Mouse (Mus musculus): ENCODE data around the gene Grik3. TPM values are rescaled to one million over a fixed set of nuclear protein-coding genes. Genes with fewer than 3 reads are reported as not detected.
A peak's percentile ranks its signal among the peaks of the same experiment; 100 is the strongest.

Grik3 gene
- polyA plus RNA-seq, 1 experiment from 2014 or later, result 0.11 TPM

DNA sequence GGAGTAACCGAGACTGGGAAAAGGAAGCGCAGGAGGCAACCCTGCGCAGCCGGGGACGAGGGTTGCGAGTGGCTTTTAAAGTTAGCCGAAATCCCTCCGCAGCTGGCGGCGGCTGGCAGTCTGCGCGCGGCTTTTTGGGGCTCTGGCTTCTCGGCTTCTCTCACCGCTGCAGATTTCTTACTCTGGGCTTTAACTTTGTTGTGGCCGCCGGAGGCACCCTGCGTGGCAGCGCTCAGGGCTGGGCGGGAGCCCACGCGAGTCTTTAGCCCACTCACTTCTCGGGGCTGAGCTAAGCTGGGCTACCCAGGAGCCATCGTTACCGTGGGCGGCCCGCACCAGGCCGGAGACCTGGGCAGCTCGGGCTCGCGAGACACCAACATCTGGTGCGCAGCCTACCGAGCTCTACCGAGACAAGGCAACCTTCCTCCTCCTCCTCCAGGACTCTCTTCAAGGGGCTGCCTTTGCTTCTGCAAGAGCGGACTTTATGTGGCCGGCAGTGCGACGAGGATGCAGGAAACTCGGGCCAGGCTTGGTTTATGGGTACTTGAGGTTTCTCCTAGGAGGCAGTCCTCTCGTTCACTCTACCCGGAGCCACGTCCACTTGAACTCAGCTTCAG, 1.1 kb downstream of the Grik3 start:
- ATAC-seq (ENCODE audit: low FRiP score, low TSS enrichment), result no peak
- Histone ChIP-seq H3K36me3 (ENCODE audit: insufficient read depth, low read length) (no peaks in the 10 kb centered on the region), H3K4me2 (replicated peaks; ENCODE audit: low read depth, low read length) (peak overlapping the region; percentile 61), H3K9ac (replicated peaks; ENCODE audit: low read length) (no peak overlapping the region), H3K4me1 (ENCODE audit: insufficient read depth, low read length) (peaks cover 23% of the 10 kb centered on the region), H3K27me3 (ENCODE audit: insufficient read depth, low read length) (peaks cover 100% of the 10 kb centered on the region), H3K9me3 (ENCODE audit: low read length) (no peaks in the 10 kb centered on the region), H3K27ac (ENCODE audit: low read length) (no peak overlapping the region), H3K4me3 (ENCODE audit: low read length) (peak overlapping the region; percentile 40; the same call in 1 of the 2 replicates)
- under 1% methylated on average over 42 of the region's 42 CpGs for WGBS

DNA sequence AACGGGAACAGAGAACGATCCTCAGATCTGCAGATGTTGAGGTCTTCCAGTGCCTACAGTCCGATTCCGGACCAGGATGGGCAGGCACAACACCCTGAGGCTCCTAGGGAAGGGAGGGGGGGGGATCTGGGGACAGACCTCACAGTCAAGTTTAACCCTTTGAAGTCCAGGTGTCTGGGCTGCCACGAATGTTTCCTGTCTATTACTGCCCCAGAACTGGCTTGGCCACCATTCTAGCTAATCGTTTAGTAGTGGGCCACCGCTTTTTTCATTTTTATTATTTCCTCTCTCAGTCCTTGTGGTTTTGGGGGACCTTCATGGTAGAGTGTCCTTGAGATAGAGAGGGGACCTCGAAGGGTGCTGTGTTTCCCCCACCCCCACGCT, 1.6 kb downstream of the Grik3 start:
- H3K4me1 ChIP-seq (ENCODE audit: insufficient read depth, low read length), result peaks cover 23% of the 10 kb centered on the region
- WGBS, result 15% methylated on average over 9 of the region's 9 CpGs
- H3K4me3 ChIP-seq (ENCODE audit: low read length), result no peak overlapping the region
- no peak overlapping the region for H3K9ac ChIP-seq (replicated peaks; ENCODE audit: low read length)
- H3K27ac ChIP-seq (ENCODE audit: low read length), result no peak overlapping the region
- peaks cover 100% of the 10 kb centered on the region for H3K27me3 ChIP-seq (ENCODE audit: insufficient read depth, low read length)
- H3K4me2 ChIP-seq (replicated peaks; ENCODE audit: low read depth, low read length), result no peak overlapping the region
- no peaks in the 10 kb centered on the region for H3K9me3 ChIP-seq (ENCODE audit: low read length)
- no peak for ATAC-seq (ENCODE audit: low FRiP score, low TSS enrichment)
- no peaks in the 10 kb centered on the region for H3K36me3 ChIP-seq (ENCODE audit: insufficient read depth, low read length)

DNA sequence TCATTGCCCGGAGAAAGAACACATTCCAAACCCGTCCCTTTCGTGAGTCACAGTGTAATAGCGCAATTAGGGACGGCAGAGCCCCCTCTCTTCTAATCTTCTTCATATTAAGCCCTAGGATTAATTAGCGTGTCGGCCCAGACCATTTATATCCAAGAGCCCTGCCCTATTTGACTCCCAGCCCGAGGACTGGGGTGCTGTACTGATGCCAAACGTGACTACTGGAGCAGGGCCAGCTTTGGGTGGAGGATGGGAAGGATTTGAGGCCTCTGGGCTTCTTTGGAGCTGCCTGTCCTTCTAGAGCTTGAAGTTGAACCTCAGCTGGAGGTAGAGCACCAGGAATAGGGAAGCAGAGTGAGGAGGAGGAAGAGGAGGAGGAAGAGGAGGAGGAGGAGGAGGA, 2.2 kb downstream of the Grik3 start:
- Histone ChIP-seq H3K27me3 (ENCODE audit: insufficient read depth, low read length) (peaks cover 100% of the 10 kb centered on the region), H3K4me2 (replicated peaks; ENCODE audit: low read depth, low read length) (no peak overlapping the region), H3K9ac (replicated peaks; ENCODE audit: low read length) (no peak overlapping the region), H3K9me3 (ENCODE audit: low read length) (no peaks in the 10 kb centered on the region), H3K4me1 (ENCODE audit: insufficient read depth, low read length) (peaks cover 23% of the 10 kb centered on the region), H3K36me3 (ENCODE audit: insufficient read depth, low read length) (no peaks in the 10 kb centered on the region), H3K27ac (ENCODE audit: low read length) (no peak overlapping the region), H3K4me3 (ENCODE audit: low read length) (no peak overlapping the region)
- WGBS, result 16% methylated on average over 9 of the region's 9 CpGs
- no peak for ATAC-seq (ENCODE audit: low FRiP score, low TSS enrichment)

DNA sequence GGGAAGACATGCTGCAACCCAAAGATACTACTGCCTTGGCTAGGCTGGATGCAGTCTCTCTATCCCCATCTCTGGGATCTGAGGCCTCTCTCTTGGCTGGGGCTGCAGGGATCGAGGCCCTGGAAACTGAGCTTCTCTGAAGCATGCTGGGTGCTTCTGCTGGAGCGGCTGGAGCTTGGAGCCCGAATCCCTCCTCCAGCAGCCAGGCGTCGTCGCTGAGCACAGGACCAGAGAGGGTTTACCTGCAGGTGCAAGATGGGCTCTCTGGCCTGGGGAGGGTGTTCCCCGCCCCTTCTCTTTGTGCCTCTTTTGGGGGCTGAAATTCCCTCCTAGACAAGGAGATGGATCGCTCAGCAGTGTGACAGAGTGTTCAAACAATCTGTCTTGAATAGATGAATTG, 2.6 kb downstream of the Grik3 start:
- ATAC-seq (ENCODE audit: low FRiP score, low TSS enrichment), result no peak

DNA sequence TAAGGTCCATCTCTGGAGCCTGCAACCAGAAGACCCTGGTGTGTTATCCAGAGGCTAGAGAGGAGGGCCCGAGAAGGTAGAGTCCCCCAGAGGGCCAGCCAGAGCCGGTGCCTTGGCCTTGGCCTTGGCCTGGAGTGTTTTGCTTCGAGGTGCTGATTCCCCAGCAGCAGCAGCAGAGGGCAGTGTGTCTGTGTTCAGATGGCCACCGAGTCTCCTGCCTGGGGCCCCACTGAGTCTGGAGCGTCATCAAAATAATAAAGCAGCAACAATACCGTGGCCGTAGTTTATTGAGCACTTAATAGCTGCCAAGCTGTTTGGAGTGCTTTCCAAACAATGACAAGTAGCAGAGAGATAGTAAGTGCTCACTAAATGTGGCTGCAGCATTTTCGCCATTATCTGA, 5.0 kb downstream of the Grik3 start:
- no peaks in the 10 kb centered on the region for H3K9me3 ChIP-seq (ENCODE audit: low read length)
- H3K4me2 ChIP-seq (replicated peaks; ENCODE audit: low read depth, low read length), result no peak overlapping the region
- 16% methylated on average over 8 of the region's 8 CpGs for WGBS
- H3K27ac ChIP-seq (ENCODE audit: low read length), result no peak overlapping the region
- ATAC-seq (ENCODE audit: low FRiP score, low TSS enrichment), result no peak
- H3K36me3 ChIP-seq (ENCODE audit: insufficient read depth, low read length), result no peaks in the 10 kb centered on the region
- no peak overlapping the region for H3K9ac ChIP-seq (replicated peaks; ENCODE audit: low read length)
- H3K4me3 ChIP-seq (ENCODE audit: low read length), result no peak overlapping the region
- H3K27me3 ChIP-seq (ENCODE audit: insufficient read depth, low read length), result peaks cover 88% of the 10 kb centered on the region
- peaks cover 13% of the 10 kb centered on the region for H3K4me1 ChIP-seq (ENCODE audit: insufficient read depth, low read length)

More for the DNA sequence above, 2.6 kb downstream of the Grik3 start:
- Histone ChIP-seq H3K4me1 (ENCODE audit: insufficient read depth, low read length) (peaks cover 23% of the 10 kb centered on the region), H3K27me3 (ENCODE audit: insufficient read depth, low read length) (peaks cover 100% of the 10 kb centered on the region), H3K9me3 (ENCODE audit: low read length) (no peaks in the 10 kb centered on the region), H3K9ac (replicated peaks; ENCODE audit: low read length) (no peak overlapping the region), H3K36me3 (ENCODE audit: insufficient read depth, low read length) (no peaks in the 10 kb centered on the region), H3K27ac (ENCODE audit: low read length) (no peak overlapping the region), H3K4me2 (replicated peaks; ENCODE audit: low read depth, low read length) (no peak overlapping the region), H3K4me3 (ENCODE audit: low read length) (no peak overlapping the region)
- 11% methylated on average over 8 of the region's 8 CpGs for WGBS

DNA sequence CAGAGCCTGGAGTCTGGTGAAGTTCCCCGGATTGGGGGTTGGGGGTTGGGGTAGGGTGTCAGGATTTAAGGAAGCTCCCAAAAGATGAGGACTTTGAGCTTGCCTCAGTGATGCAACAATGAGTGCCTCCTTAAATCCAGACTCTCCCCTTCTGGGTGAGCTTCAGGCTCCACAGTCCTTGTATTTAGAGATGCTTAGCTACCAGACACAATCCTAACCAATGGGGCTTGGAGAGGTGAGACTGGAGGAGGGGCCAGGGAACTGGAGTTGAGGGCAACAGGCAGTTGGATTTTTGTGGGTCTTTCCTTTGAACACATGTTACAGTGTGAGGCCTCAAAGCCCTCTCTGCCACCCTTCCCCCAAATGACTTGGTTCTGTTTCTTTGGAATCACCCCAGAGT, 6.5 kb downstream of the Grik3 start:
- Histone ChIP-seq H3K36me3 (ENCODE audit: insufficient read depth, low read length) (no peaks in the 10 kb centered on the region), H3K27ac (ENCODE audit: low read length) (no peak overlapping the region), H3K9me3 (ENCODE audit: low read length) (no peaks in the 10 kb centered on the region), H3K4me1 (ENCODE audit: insufficient read depth, low read length) (no peaks in the 10 kb centered on the region), H3K9ac (replicated peaks; ENCODE audit: low read length) (no peak overlapping the region), H3K27me3 (ENCODE audit: insufficient read depth, low read length) (peaks cover 73% of the 10 kb centered on the region), H3K4me2 (replicated peaks; ENCODE audit: low read depth, low read length) (no peak overlapping the region), H3K4me3 (ENCODE audit: low read length) (no peak overlapping the region)
- WGBS, result 7% methylated on average over 1 of the region's 1 CpGs
- no peak for ATAC-seq (ENCODE audit: low FRiP score, low TSS enrichment)

DNA sequence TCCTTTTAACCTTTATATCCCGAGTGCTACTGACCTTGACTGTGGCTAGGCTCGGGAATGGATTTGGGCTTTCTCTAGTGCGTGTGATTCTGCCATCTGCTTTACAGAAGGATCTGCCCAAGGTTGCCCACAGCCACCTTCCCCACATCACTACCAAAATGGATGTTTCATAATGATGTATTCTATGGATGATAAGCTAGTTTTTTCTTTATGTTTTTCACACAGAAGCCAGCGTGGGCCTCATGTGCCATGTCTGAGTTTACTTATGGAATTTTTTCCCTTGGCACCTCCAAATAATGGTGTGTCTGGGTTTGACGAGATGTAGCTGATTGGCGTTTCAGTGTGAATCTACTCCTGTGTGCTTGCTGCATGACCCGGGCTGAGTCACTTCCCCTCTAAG, 7.0 kb downstream of the Grik3 start:
- H3K4me2 ChIP-seq (replicated peaks; ENCODE audit: low read depth, low read length), result no peak overlapping the region
- WGBS, result 36% methylated on average over 7 of the region's 7 CpGs
- no peak overlapping the region for H3K27ac ChIP-seq (ENCODE audit: low read length)
- no peaks in the 10 kb centered on the region for H3K36me3 ChIP-seq (ENCODE audit: insufficient read depth, low read length)
- H3K9me3 ChIP-seq (ENCODE audit: low read length), result no peaks in the 10 kb centered on the region
- H3K4me1 ChIP-seq (ENCODE audit: insufficient read depth, low read length), result no peaks in the 10 kb centered on the region
- no peak for ATAC-seq (ENCODE audit: low FRiP score, low TSS enrichment)
- no peak overlapping the region for H3K4me3 ChIP-seq (ENCODE audit: low read length)
- H3K27me3 ChIP-seq (ENCODE audit: insufficient read depth, low read length), result peaks cover 69% of the 10 kb centered on the region
- H3K9ac ChIP-seq (replicated peaks; ENCODE audit: low read length), result no peak overlapping the region

DNA sequence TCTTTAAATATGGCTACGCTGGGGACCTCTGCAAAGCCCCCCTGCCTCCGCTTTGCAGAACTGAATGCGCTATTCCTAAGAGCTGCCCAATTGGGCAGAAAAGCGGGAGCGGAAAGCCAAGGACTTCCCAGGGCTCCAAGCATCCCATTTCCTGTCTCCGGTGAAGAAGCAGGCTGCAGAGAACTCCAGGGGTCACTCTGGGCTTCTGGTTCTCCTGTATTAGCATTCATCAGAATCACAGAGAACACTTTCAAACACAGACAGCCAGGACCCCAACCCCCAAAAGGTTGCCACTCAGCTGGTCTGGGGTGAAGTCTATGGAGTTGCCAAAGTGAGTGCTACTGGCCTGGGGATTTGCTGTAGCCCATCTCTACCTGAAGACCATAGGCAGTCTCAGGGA, 8.4 kb downstream of the Grik3 start:
- no peak overlapping the region for H3K4me3 ChIP-seq (ENCODE audit: low read length)
- H3K9me3 ChIP-seq (ENCODE audit: low read length), result no peaks in the 10 kb centered on the region
- no peak overlapping the region for H3K27ac ChIP-seq (ENCODE audit: low read length)
- no peaks in the 10 kb centered on the region for H3K4me1 ChIP-seq (ENCODE audit: insufficient read depth, low read length)
- no peaks in the 10 kb centered on the region for H3K36me3 ChIP-seq (ENCODE audit: insufficient read depth, low read length)
- H3K4me2 ChIP-seq (replicated peaks; ENCODE audit: low read depth, low read length), result no peak overlapping the region
- H3K27me3 ChIP-seq (ENCODE audit: insufficient read depth, low read length), result peaks cover 55% of the 10 kb centered on the region
- 13% methylated on average over 6 of the region's 6 CpGs for WGBS
- no peak for ATAC-seq (ENCODE audit: low FRiP score, low TSS enrichment)
- H3K9ac ChIP-seq (replicated peaks; ENCODE audit: low read length), result no peak overlapping the region

DNA sequence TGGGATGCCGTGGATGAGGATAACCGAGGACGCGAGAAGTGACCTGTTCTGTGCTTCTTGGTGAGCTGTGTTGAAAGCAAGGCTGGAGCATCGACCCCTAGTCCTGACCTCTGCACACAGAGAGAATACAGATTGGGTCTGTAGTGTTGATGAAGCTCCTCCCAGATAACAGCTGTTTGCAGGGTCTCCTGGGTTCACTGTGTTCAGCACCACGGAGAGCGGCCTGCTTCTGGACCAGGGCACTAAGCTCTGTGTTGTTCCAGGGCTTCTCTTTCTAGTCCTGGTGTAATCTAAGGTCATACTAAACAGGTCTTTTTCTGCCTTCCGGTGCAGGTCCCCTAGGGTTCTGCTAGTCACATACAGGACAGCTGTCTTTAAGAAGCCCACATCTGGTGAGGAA, 12.4 kb downstream of the Grik3 start:
- H3K27ac ChIP-seq (ENCODE audit: low read length), result no peak overlapping the region
- H3K4me3 ChIP-seq (ENCODE audit: low read length), result no peak overlapping the region
- H3K36me3 ChIP-seq (ENCODE audit: insufficient read depth, low read length), result no peaks in the 10 kb centered on the region
- 56% methylated on average over 8 of the region's 8 CpGs for WGBS
- H3K4me1 ChIP-seq (ENCODE audit: insufficient read depth, low read length), result no peaks in the 10 kb centered on the region
- H3K4me2 ChIP-seq (replicated peaks; ENCODE audit: low read depth, low read length), result no peak overlapping the region
- no peak overlapping the region for H3K9ac ChIP-seq (replicated peaks; ENCODE audit: low read length)
- H3K27me3 ChIP-seq (ENCODE audit: insufficient read depth, low read length), result peaks cover 17% of the 10 kb centered on the region
- no peak for ATAC-seq (ENCODE audit: low FRiP score, low TSS enrichment)
- H3K9me3 ChIP-seq (ENCODE audit: low read length), result no peaks in the 10 kb centered on the region

DNA sequence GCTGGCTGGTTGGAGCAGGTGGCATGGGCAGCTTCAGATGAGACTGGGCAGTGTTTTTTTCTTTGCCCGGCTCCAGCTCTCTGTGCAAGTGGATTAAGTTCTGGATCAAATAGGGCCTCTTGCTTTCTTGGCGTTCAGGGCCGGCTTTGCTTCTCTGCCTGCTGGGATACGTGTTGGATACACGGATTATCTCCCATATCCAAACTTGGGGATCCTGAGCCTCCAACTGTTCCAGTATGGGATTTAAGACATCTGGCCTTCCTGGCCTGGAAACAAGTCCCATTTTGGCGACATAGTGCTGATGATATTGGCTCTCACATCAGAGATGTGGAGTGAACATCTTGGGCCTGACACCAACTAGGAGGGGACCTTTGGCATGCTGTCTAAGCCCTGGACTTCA, 21.9 kb downstream of the Grik3 start:
- Histone ChIP-seq H3K4me1 (ENCODE audit: insufficient read depth, low read length) (no peaks in the 10 kb centered on the region), H3K36me3 (ENCODE audit: insufficient read depth, low read length) (no peaks in the 10 kb centered on the region), H3K27me3 (ENCODE audit: insufficient read depth, low read length) (peaks cover 4% of the 10 kb centered on the region; the same call in 1 of the 2 replicates), H3K4me3 (ENCODE audit: low read length) (no peak overlapping the region), H3K27ac (ENCODE audit: low read length) (no peak overlapping the region), H3K9me3 (ENCODE audit: low read length) (no peaks in the 10 kb centered on the region), H3K9ac (replicated peaks; ENCODE audit: low read length) (no peak overlapping the region), H3K4me2 (replicated peaks; ENCODE audit: low read depth, low read length) (no peak overlapping the region)
- 74% methylated on average over 6 of the region's 6 CpGs for WGBS
- ATAC-seq (ENCODE audit: low FRiP score, low TSS enrichment), result no peak

All from kidney, embryonic 16.5 days (tissue).